Mouse (Mus musculus): ENCODE measurements around the gene Csk.

GRCm38 (mm10) chr9:57612587-57612986 is 40.8 kb downstream of the Csk start:
- no peak for TF ChIP-seq CTCF (IDR thresholded peaks at IDR 0.05; ENCODE audit: insufficient read depth, low read length)
- no peak for TF ChIP-seq POLR2A (IDR thresholded peaks at IDR 0.05; ENCODE audit: borderline replicate concordance, extremely low read depth, low read depth, low read length)

Measured in lung, adult 2 months (tissue).